Mouse (Mus musculus) embryonic facial prominence, embryonic 15.5 days (tissue): Measurements from ENCODE around the gene Usp15. TPM values are rescaled to one million over a fixed set of nuclear protein-coding genes. Genes with fewer than 3 reads are reported as not detected.

ENCODE experiments used
- ATAC-seq: fragments of 200-750 bp; cut with Nextera tagmentation; 2 replicates; pipeline ENCODE4 v1.8.0; 2017; ENCODE audit warnings: low read depth, moderate TSS enrichment; ENCODE audit not compliant: insufficient number of reproducible peaks, low FRiP score, low TSS enrichment
- H3K27ac ChIP-seq: fragments of 300-500 bp; sonication (generic); replicated peaks from 2 replicates; pipeline ENCODE4 v1.5.1; 2015; ENCODE audit warnings: mild to moderate bottlenecking, inconsistent platforms
- H3K27me3 ChIP-seq: fragments of 300-500 bp; sonication (generic); 2 replicates; pipeline ENCODE4 v1.6.1; 2015; ENCODE audit warnings: inconsistent platforms
- H3K36me3 ChIP-seq: fragments of 300-500 bp; sonication (generic); 2 replicates; pipeline ENCODE4 v1.6.1; 2015; ENCODE audit warnings: mild to moderate bottlenecking, inconsistent platforms
- H3K4me1 ChIP-seq: fragments of 300-500 bp; sonication (generic); 2 replicates; pipeline ENCODE4 v1.6.1; 2015; ENCODE audit warnings: inconsistent platforms
- H3K4me2 ChIP-seq: fragments of 300-500 bp; sonication (generic); replicated peaks from 2 replicates; pipeline ENCODE4 v1.6.1; 2015; ENCODE audit warnings: mild to moderate bottlenecking, inconsistent platforms
- H3K4me3 ChIP-seq: fragments of 300-500 bp; sonication (generic); replicated peaks from 2 replicates; pipeline ENCODE4 v1.5.1; 2015; ENCODE audit warnings: mild to moderate bottlenecking, inconsistent platforms
- H3K9ac ChIP-seq: fragments of 300-500 bp; sonication (generic); 2 replicates; pipeline ENCODE4 v1.6.1; 2015; ENCODE audit warnings: inconsistent platforms
- H3K9me3 ChIP-seq: fragments of 300-500 bp; sonication (generic); replicated peaks from 2 replicates; pipeline ENCODE4 v1.6.1; 2016; ENCODE audit warnings: inconsistent platforms
- WGBS: fragments of 180-500 bp; shearing (Covaris S2); methylation state at CpG from one replicate; pipeline ENCODE4 v1.1.7; 2015; 5-methylcytosine and 5-hydroxymethylcytosine counted together
- microRNA-seq: library from miRNA; unstranded; fragments of <30 nt; microRNA quantifications from one replicate; pipeline ENCODE4, GENCODE M21; 2016; ENCODE audit warnings: borderline number of aligned reads
- polyA plus RNA-seq: library from polyadenylated mRNA; unstranded; fragments of >200 nt; fragmentation: Nextera tagmentation; extraction: Ambion mirVana; gene quantifications from 2 replicates; pipeline ENCODE4 v1.2.1, GENCODE M21; 2015

Usp15 gene
- polyA plus RNA-seq, 1 experiment from 2014 or later = 53.9 TPM

DNA sequence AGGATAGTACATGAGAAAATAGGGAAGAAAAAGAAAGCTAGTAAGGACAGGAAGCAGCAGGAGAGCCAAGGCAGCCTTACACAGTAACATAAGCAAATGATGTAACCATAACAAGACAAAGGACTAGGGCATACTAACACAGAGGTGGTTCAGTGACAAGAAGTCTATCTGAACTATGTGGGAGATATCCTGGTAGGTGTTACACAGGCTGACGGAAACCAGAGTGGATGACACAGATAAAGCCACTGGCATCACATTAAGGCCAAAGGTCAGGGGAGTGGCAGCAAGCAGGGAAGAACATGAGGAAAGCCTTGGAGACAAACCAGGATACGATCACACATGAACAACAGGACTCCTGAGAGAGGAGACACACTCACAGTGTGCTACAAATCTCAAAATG is 124.8 kb downstream of the Usp15 start:
- 0 out of 2 replicates have a peak, but pooled peaks cover 7% of the 10 kb centered on the region for H3K9me3 ChIP-seq
- no peak overlapping the region for H3K27ac ChIP-seq
- no peak overlapping the region for H3K9ac ChIP-seq
- H3K4me1 ChIP-seq = peaks cover 9% of the 10 kb centered on the region
- no peak for ATAC-seq
- H3K27me3 ChIP-seq = no peaks in the 10 kb centered on the region
- 86% methylated on average over 2 of the region's 2 CpGs for WGBS
- no peak overlapping the region for H3K4me3 ChIP-seq
- H3K36me3 ChIP-seq = peaks cover 25% of the 10 kb centered on the region
- no peak overlapping the region for H3K4me2 ChIP-seq

DNA sequence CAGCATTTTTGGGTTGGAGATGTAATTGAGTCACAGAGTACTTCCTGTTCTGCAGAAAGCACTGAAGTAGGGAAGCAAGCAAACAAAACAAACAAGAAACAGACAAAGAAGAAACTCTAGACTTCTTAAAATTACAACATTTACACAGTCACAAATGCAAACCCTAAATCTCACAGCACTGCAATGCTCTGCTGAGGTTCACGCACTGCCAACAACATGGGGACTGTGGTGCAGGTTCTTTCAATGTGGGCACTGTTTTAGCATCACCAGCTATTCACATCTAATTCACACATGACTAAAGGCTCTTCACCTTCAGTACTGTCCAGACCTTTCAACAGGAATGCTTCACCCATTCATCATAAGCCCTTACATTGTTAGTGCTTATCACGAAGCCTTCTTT is 133.8 kb downstream of the Usp15 start:
- WGBS = 92% methylated on average over 2 of the region's 2 CpGs
- Histone ChIP-seq H3K27ac (no peak overlapping the region), H3K36me3 (peaks cover 3% of the 10 kb centered on the region; the same call in 1 of the 2 replicates), H3K9ac (no peak overlapping the region), H3K27me3 (no peaks in the 10 kb centered on the region), H3K4me1 (no peaks in the 10 kb centered on the region; the same call in 1 of the 2 replicates), H3K4me3 (no peak overlapping the region), H3K9me3 (no peaks in the 10 kb centered on the region), H3K4me2 (no peak overlapping the region)
- ATAC-seq = no peak

- no peaks in the 10 kb centered on the region for H3K27me3 ChIP-seq
- no peak overlapping the region for H3K4me3 ChIP-seq
- no peak overlapping the region for H3K9ac ChIP-seq
- peaks cover 6% of the 10 kb centered on the region; the same call in 1 of the 2 replicates for H3K36me3 ChIP-seq
- ATAC-seq = no peak
- H3K4me2 ChIP-seq = no peak overlapping the region
- WGBS = 90% methylated on average over 6 of the region's 6 CpGs
- H3K4me1 ChIP-seq = no peaks in the 10 kb centered on the region; the same call in 1 of the 2 replicates
- H3K9me3 ChIP-seq = no peaks in the 10 kb centered on the region
- no peak overlapping the region for H3K27ac ChIP-seq
These were observed 136.0 kb downstream of the Usp15 start for GRCm38 (mm10) chr10:123060831-123061230.

- H3K27me3 ChIP-seq = no peaks in the 10 kb centered on the region
- peaks cover 6% of the 10 kb centered on the region; the same call in 1 of the 2 replicates for H3K36me3 ChIP-seq
- no peaks in the 10 kb centered on the region for H3K9me3 ChIP-seq
- no peak overlapping the region for H3K27ac ChIP-seq
- 83% methylated on average over 1 of the region's 1 CpGs for WGBS
- no peaks in the 10 kb centered on the region; the same call in 1 of the 2 replicates for H3K4me1 ChIP-seq
- no peak overlapping the region for H3K4me3 ChIP-seq
- no peak for ATAC-seq
- no peak overlapping the region for H3K9ac ChIP-seq
- H3K4me2 ChIP-seq = no peak overlapping the region
These were observed 139.7 kb downstream of the Usp15 start for GRCm38 (mm10) chr10:123057082-123057481.

DNA sequence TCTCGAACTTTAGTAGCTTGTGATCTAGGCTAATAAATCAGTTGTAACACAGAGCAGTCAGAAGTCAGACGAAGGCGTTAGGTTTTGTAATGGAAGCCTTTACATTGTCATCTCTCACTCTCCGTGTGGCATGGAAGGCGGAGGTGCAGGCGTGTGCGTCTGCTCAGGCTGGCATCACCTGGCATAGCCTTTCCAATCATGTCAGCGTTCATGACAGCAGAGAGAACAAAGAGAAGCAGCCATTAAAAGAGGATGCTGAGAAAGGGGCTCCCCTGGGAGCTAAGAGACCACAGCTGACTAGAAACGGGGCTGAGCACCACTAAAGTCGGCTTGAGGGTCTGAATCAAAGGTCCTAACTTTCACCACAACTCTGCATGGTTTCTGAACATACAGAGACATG is 140.3 kb downstream of the Usp15 start:
- Histone ChIP-seq H3K9ac (no peak overlapping the region), H3K27ac (no peak overlapping the region), H3K4me1 (no peaks in the 10 kb centered on the region; the same call in 1 of the 2 replicates), H3K4me3 (no peak overlapping the region), H3K4me2 (no peak overlapping the region), H3K36me3 (peaks cover 7% of the 10 kb centered on the region; the same call in 1 of the 2 replicates), H3K9me3 (no peaks in the 10 kb centered on the region), H3K27me3 (no peaks in the 10 kb centered on the region)
- WGBS = 85% methylated on average over 10 of the region's 10 CpGs
- ATAC-seq = no peak

DNA sequence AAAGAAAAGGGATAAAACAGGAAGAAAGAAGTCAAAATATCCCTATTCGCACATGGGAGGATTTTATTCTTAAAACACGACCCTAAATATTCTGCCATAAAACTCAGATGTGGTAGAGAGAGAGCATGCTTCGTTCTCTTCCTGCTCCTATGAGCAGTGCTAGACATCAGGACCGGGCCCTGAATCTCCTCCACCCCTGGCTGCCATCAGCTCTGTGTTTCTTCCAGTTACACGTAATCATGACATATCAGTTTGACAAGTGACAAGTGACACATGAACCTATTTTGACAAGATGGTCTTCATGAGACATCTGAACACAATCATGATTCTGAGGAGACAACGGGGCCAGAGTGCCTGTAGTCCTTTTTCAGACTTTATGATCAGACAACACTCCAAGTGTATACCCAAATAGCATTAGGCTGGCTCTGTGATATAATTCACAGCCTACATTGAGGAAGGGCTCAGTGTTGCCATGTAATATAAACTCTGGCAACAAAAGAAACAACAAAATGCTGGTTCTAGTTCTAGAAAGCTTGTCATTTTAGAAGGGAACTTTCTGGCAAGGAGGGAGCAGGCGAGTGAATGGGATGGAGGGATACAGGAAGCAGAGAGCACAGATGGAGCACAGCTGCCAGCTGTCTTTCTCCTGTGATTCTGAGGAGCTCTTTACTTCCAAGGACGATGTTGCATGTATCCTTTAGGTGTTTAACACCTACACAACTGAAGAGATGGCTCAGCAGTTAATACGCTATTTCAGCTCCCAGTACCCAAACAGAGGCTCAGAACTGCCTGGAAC is 141.4 kb downstream of the Usp15 start:
- no peak overlapping the region for H3K9ac ChIP-seq
- 79% methylated on average over 9 of the region's 9 CpGs for WGBS
- no peaks in the 10 kb centered on the region for H3K9me3 ChIP-seq
- H3K36me3 ChIP-seq = peaks cover 16% of the 10 kb centered on the region; the same call in 1 of the 2 replicates
- no peaks in the 10 kb centered on the region for H3K27me3 ChIP-seq
- ATAC-seq = no peak
- no peak overlapping the region for H3K4me2 ChIP-seq
- no peak overlapping the region for H3K4me3 ChIP-seq
- no peak overlapping the region for H3K27ac ChIP-seq
- H3K4me1 ChIP-seq = no peaks in the 10 kb centered on the region

Small RNAs within 50 kb of the gene (microRNA-seq; reads per million reads assigned to microRNA genes)
- 0.69 reads per million for gene Gm27920

Other genes starting within 250 kb of the Usp15 start
- gene Mon2, start 120.5 kb downstream of the Usp15 start, polyA plus RNA-seq = 32.2 and 35.3 TPM in 2 replicates
- gene Fam19a2, start 67.0 kb upstream of the Usp15 start, polyA plus RNA-seq = 3.9 and 4.1 TPM in 2 replicates